Mouse (Mus musculus) brain, embryonic 14.5 days (tissue): ENCODE results near the gene Slc25a36.
A peak's percentile ranks its signal among the peaks of the same experiment; 100 is the strongest.

ENCODE experiments used
- CTCF ChIP-seq: fragments of 200-500 bp; IDR thresholded peaks from 2 replicates; pipeline ENCODE4 v1.5.1; 2012; ENCODE audit warnings: inconsistent platforms, mild to moderate bottlenecking, moderate library complexity, borderline replicate concordance; ENCODE audit not compliant: insufficient read depth, insufficient read length; ENCODE audit errors: extremely low read depth
- POLR2A ChIP-seq: fragments of 200-500 bp; IDR thresholded peaks from 2 replicates; pipeline ENCODE4 v1.6.1; 2012; ENCODE audit warnings: mild to moderate bottlenecking, inconsistent platforms, borderline replicate concordance; ENCODE audit not compliant: poor library complexity, insufficient read depth, insufficient read length, severe bottlenecking; ENCODE audit errors: extremely low read depth

- TF ChIP-seq CTCF (no peak), POLR2A (0 out of 2 replicates have a peak, but pooled peaks have one; percentile 2)
These were observed at the start of gene Slc25a36 for GRCm38 (mm10) chr9:97110571-97111390.
